Mouse (Mus musculus) brain, embryonic 14.5 days (tissue): ENCODE results near the gene Dnajc6.

ENCODE experiments used
- CTCF ChIP-seq: fragments of 200-500 bp; IDR thresholded peaks from 2 replicates; pipeline ENCODE4 v1.5.1; 2012; ENCODE audit warnings: inconsistent platforms, mild to moderate bottlenecking, moderate library complexity, borderline replicate concordance; ENCODE audit not compliant: insufficient read depth, insufficient read length; ENCODE audit errors: extremely low read depth
- POLR2A ChIP-seq: fragments of 200-500 bp; IDR thresholded peaks from 2 replicates; pipeline ENCODE4 v1.6.1; 2012; ENCODE audit warnings: mild to moderate bottlenecking, inconsistent platforms, borderline replicate concordance; ENCODE audit not compliant: poor library complexity, insufficient read depth, insufficient read length, severe bottlenecking; ENCODE audit errors: extremely low read depth

DNA sequence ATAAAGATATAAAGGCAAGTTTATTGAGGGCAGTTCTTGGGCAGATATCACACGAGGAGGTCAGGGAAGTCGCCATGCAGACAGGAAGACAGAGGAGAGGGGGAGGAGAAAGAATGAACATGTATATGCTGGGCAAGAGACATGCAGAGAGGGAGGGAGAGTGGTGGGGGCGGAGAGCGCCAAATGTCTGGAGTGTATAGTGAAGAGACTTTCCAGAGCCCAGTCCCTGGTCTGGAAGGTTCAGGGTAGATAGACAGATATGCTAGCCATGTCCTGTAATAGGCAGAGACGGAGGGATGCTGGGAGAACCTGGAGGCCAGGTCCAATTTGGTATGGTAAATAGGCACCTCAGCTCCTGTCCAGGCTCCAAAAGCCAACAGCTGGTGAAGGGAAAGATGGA, 83.1 kb downstream of the Dnajc6 start:
- no peak for TF ChIP-seq CTCF
- TF ChIP-seq POLR2A = no peak
